Mouse (Mus musculus) naive thymus-derived CD4-positive, alpha-beta T cell, adult 2 months (primary cell): ENCODE data around the gene Cxxc4.

Experiments used
- DNase-seq: peaks from one replicate; pipeline ENCODE4 v3.0.0-alpha.2; 2011; ENCODE audit warnings: low read depth

The Cxxc4 gene

DNA sequence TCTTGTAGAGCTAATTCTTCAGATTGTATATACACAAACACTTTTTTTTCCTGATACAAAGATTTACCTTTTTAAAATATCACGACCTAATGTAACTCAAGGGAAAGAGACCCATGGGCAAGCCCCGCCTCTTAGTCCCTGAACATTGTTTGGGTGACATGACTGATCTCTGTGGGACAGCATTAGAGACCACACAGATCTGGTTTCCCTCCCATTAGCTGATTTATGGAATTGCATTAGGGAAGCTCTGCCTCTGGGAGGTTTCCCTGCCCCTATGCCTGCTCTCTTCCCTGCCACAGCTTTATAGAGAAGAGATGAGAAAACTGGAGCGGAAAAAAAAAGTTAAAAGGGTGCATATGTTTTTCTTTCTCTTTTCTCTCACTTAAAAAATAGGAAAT lies 7.6 kb downstream of the Cxxc4 start:
- DNase-seq, result no peak

DNA sequence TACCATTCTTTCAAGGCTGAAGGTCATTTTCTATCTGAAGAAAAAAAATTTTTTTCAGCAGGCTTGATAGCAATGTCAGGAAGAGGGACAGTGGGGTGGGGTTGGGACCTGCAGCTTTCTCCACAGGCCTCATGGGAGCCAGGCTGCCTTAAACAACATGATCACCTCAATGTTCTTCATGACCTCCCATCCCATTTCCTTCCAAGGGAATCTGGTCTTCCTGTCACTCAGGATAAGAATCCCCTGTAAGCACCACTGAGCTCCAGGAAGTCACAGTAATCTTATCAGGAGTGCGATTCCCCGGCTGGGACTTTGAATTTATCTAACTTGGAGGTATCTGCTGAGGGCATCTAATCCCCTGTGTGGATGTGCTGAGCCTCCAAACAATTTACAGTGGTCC lies 17.9 kb downstream of the Cxxc4 start:
- DNase-seq, result no peak

DNA sequence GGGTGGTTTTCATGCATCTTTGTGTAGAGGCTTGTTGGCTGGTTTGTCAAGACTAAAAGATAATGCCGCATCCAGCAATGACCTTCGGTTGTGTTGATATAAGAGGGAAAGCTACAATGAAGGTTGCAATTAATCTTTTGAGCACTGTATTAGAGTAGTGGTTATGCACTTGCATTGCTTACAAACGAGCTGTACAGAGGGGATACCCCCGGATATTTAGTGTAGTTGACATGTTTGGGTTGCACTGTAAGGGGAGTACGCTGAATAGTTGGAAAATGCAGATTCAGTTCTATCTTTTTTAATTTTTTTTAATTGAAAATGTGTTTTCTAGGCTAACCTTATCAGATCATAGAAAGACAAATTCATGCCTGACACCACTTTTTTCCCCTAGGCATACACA lies 22.4 kb downstream of the Cxxc4 start:
- no peak for DNase-seq

DNA sequence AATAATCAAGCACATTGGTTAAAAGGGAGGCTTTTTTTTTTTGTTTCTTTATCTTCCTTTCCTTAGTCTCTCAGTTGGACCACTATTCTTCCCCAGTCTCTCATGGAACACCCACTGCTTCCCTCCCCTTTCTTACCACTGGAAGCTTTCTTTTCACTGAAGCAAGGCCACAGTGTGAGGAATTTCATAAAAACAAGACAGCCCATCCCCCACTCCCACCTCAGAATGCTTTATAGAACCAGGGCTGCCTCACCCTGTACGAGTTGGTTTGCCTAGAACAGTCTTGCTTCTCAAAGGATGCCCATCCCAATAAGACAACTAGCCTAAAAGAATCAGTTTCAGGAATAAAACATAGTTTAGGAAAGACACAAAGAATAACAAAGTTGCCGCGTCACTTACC lies 23.0 kb downstream of the Cxxc4 start:
- DNase-seq, result no peak

DNA sequence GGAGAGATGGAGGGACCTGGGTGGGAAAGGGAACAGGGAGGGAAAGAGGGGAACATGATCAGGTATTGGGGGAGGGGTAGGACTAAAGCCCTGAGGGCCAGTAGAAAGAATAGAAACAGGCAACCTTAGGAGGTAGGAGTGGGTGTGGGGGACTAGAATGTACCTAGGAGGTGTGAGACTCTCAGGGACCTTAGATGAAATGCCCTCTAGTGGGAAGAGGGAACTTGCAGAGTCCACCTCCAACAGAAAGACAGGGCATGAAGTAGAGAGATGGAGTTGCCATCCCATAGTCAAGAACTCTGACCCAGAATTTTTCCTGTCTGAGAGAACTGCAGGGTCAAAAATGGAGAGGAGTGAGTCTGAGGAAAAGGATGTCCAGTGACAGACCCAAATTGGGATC lies 43.4 kb downstream of the Cxxc4 start:
- DNase-seq, result no peak

DNA sequence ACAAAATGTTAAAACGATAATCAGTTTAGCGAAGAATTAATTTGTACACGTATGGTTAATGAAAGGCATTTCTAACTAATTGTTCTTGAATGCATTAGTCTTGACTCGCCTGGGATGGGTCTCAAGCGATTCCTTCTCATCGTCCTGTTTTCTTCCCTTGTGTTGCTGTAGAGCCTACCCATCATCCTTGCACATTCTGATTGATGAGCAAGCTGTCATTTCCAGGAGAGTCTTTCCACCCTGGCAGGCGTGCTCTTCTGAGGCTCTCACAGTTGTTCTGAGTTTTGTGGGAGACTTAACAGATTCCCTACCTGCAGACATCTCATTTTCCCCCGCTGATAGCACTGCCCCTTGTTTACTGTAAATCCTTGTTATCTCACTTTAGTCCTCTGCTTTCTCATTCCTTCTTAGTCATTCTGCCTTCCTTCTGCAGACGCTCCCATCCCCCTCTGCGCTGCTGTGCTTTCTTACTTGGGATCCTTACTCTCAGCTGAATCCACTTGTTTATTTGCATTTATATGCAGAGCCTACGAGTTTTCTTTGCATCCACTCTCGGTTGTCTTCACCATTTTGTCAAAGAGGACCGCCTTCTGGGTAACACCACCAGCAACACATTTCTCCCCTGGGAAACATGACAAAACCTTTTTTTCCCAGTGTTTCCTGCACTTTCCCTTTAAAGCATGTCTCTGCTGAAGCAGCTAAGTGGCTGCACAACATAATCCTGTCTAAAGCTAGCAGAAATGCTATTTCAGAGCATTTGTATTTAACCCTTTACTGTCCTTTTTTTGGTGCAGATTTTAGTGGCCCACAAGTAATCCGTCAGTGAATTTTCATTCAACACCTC lies 45.5 kb downstream of the Cxxc4 start:
- DNase-seq, result no peak

DNA sequence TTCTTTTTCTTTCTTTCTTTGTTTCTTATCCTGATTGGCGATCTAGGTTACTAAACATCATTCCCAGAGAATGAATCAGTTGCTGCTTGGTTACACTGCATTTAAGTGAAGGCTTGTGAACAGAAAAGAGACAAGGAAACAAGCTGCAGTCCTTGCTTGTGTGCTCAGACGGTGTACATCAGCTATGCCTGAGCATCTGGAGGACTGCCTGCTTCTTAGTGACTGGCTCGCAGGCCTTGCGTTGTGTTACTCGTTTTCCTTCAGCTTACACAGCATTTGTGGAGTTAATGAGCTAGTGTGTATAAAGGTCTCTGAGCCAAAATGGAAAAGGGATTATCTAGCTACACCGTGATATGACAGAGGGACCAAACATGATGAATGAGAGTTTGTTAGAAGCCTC lies 58.9 kb downstream of the Cxxc4 start:
- DNase-seq, result no peak

DNA sequence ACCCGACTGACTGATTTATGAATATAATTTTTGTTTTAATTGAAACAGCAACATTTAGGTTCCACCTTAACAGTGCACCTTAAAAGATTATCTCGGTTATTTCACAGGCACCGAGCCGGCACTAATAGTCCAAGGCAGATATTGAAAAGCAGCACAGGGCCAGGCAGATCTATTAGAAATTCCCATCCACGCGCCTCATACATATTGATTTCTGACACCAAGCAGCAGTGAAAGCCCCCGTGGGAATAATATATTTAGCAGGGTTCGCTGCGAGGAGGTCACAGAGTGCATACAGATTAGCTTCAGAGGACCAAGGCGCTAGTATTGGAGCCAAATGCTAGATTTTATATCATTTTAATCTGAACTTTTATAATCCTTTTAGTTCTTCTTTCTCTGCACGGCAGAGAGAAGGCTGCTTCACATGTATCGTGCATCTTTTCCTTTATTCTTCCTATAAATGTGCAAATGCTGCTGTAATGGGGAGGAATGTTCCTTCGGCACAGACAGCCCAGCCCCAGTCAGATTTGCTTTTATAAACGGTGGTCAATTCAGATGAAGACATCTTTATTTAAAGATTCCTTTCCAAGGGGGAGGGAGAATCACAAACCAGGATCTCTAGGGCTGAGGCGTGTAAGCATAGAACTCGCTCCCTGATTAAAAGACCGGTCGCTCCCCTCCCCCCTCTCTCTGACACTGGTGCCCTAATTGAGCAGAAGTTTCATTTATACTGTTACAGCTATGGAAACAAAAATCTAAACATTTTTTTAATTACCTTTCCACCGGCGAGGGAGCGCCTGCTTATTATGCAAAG lies 66.6 kb downstream of the Cxxc4 start:
- DNase-seq, result no peak

DNA sequence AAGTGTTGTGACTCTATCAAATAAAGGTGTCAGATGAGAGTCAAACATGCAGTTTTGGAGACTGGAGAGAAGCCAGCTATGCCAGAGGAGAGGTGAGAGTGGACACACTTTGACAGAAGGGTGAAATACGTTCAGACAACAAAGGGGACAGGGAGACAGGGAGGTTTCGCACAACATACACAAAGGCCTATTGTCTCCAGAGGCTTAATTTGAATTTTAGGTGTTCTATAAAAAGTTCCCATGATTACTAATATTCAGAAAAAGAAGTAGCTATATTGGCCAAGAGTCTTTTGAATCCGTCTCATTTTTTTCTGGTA lies 67.2 kb downstream of the Cxxc4 start:
- DNase-seq, result no peak

DNA sequence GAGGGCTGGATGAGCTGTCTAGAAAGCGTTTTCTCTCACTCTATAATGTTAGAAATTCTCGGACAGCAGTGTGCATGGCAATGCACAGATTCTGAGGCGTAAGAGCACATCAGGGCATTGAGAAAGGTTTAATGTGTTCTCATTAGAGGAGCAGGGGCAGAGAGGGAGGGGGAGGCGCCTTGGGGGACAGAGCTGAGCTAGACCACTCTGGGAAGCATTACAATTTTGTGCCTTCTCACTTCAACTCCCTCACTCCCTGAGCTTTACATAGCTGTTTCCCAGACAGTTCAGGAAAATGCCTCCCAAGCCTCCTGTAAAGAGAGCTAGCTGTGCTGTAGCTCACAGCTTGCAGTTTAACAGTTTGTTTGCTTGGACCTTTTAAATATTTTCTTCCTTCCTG lies 70.2 kb downstream of the Cxxc4 start:
- no peak for DNase-seq

DNA sequence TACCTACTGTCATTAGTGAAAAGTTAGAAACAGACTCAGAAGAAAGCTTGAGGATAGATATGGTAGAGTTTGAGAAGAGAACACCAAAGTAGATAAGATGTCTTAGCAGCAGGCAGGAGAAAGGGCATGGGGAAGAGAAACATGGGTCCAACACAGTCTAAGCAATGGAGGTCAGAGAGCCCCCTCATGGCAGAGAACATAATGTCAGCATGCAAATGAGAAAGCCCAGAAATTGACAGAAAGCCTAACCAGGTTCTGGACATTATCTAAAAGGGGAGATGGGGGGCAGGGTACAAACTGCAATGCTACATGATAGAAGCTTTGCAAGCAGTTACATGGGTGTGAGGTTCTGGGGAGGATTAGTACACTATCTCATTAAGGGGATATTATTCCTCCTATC lies 71.5 kb downstream of the Cxxc4 start:
- DNase-seq, result no peak
